Mouse (Mus musculus): Measurements from ENCODE around the gene Ifnlr1.

DNA sequence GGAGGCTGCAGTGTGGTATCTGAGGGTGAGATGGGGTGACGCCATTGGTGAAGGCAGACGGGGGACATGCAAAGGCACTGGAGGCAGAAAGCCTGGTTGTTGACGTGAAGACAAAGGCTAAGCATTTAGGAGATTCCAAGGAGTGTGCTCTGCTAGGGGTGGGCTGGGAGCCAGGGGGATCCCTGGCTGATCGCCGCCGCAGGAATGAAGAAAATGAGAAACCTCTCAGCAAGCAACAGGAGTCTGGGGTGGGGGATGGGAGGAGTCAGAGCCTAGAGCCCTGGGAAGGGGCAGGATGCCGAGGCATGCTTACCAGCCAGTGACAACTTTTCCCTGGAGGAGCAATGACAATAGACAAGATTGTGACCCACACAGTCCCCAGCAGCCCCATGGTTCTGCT is 30.6 kb upstream of the Ifnlr1 start:
- TF ChIP-seq SMC3 (IDR thresholded peaks at IDR 0.05; ENCODE audit: low read depth, low read length) (no peak), POLR2A (IDR thresholded peaks at IDR 0.05; ENCODE audit: low read depth, low read length) (no peak), ZNF384 (IDR thresholded peaks at IDR 0.05; ENCODE audit: low read depth, low read length) (no peak), ETS1 (conservative IDR thresholded peaks at IDR 0.05; ENCODE audit: low read depth, low read length) (no peak), TBP (conservative IDR thresholded peaks at IDR 0.05; ENCODE audit: low read depth, low read length) (no peak), HCFC1 (IDR thresholded peaks at IDR 0.05; ENCODE audit: low read depth, low read length) (no peak), EP300 (IDR thresholded peaks at IDR 0.05; ENCODE audit: low read length) (no peak), NRF1 (IDR thresholded peaks at IDR 0.05; ENCODE audit: low read depth, low read length) (no peak), CTCF (conservative IDR thresholded peaks at IDR 0.05 in 1 of 2, IDR thresholded peaks at IDR 0.05 in 1 of 2; ENCODE audit: low read depth in 2 of 2, low read length in 2 of 2) (no peak), NELFE (IDR thresholded peaks at IDR 0.05; ENCODE audit: low read depth, low read length) (no peak), MYC (IDR thresholded peaks at IDR 0.05; ENCODE audit: low read depth, low read length) (no peak)

All from CH12.LX (cell line).